ENCODE assay signal across 18 mouse cellular contexts in genomic region chr2:68975780-68976179, GRCm38 (mm10).
DNase-seq lines count a peak whose midpoint lies in the region; ATAC-seq and TF ChIP-seq lines count a peak whose summit lies in the region.
"Had no signal": no experiment of that assay in that cellular context is flagged by ENCODE, and none has a peak within 500 bp of the region (broad histone marks: within the 10 kb centered on the region; RNA-seq: fewer than 3 reads in every experiment).

No protein-coding gene starts in this region.

- no peak overlapping the region for H3K9ac ChIP-seq in limb, embryonic 11.5 days (ENCODE audit: low read length)
- H3K9ac ChIP-seq in limb, embryonic 12.5 days (replicated peaks): no peak overlapping the region
- no peak overlapping the region for H3K9ac ChIP-seq in liver, embryonic 14.5 days (replicated peaks)
- H3K9ac ChIP-seq in heart, adult 2 months (ENCODE audit: low read depth, low read length): no peak overlapping the region
- H3K9ac ChIP-seq: embryonic facial prominence, embryonic 13.5 days; forebrain, embryonic 12.5 days; heart, embryonic 15.5 days; hindbrain, embryonic 13.5 days had no signal

- WGBS in limb, embryonic 11.5 days: 63% methylated on average over 6 of the region's 6 CpGs
- WGBS in limb, embryonic 10.5 days: 85% methylated on average over 6 of the region's 6 CpGs
- WGBS in limb, embryonic 12.5 days: 50% methylated on average over 6 of the region's 6 CpGs
- WGBS in liver, embryonic 14.5 days (ENCODE audit: insufficient replicate concordance): 16% methylated on average over 6 of the region's 6 CpGs
- WGBS in heart, adult 2 months: 75% methylated on average over 6 of the region's 6 CpGs

- no peaks in the 10 kb centered on the region for H3K36me3 ChIP-seq in limb, embryonic 11.5 days (ENCODE audit: control insufficient read depth, insufficient read depth, low read length)
- no peaks in the 10 kb centered on the region for H3K36me3 ChIP-seq in limb, embryonic 10.5 days
- H3K36me3 ChIP-seq in limb, embryonic 12.5 days: no peaks in the 10 kb centered on the region
- H3K36me3 ChIP-seq in liver, embryonic 14.5 days (replicated peaks; ENCODE audit: control insufficient read depth, insufficient read depth, low read depth): no peaks in the 10 kb centered on the region
- no peaks in the 10 kb centered on the region for H3K36me3 ChIP-seq in heart, adult 2 months (ENCODE audit: control insufficient read depth, insufficient read depth, low read length)
- H3K36me3 ChIP-seq: embryonic facial prominence, embryonic 13.5 days; forebrain, embryonic 12.5 days; heart, embryonic 10.5 days; heart, embryonic 15.5 days; hindbrain, embryonic 13.5 days had no signal

- H3K4me2 ChIP-seq in limb, embryonic 11.5 days (ENCODE audit: low read depth, severe bottlenecking): no peak overlapping the region
- no peak overlapping the region for H3K4me2 ChIP-seq in limb, embryonic 12.5 days
- H3K4me2 ChIP-seq in liver, embryonic 14.5 days (ENCODE audit: low read depth): no peak overlapping the region
- H3K4me2 ChIP-seq: embryonic facial prominence, embryonic 13.5 days; forebrain, embryonic 12.5 days; heart, embryonic 15.5 days; hindbrain, embryonic 13.5 days had no signal

- no peaks in the 10 kb centered on the region for H3K9me3 ChIP-seq in limb, embryonic 11.5 days (ENCODE audit: control insufficient read depth, low read length)
- no peaks in the 10 kb centered on the region for H3K9me3 ChIP-seq in limb, embryonic 10.5 days (replicated peaks)
- no peaks in the 10 kb centered on the region for H3K9me3 ChIP-seq in limb, embryonic 12.5 days
- H3K9me3 ChIP-seq in liver, embryonic 14.5 days (ENCODE audit: control insufficient read depth, low read length): no peaks in the 10 kb centered on the region
- H3K9me3 ChIP-seq: embryonic facial prominence, embryonic 13.5 days; forebrain, embryonic 12.5 days; heart, embryonic 10.5 days; heart, embryonic 15.5 days; hindbrain, embryonic 13.5 days had no signal

- no peak for TF ChIP-seq CTCF in liver, embryonic 14.5 days (IDR thresholded peaks at IDR 0.05; ENCODE audit: low read depth)
- no peak for TF ChIP-seq CTCF in heart, adult 2 months (IDR thresholded peaks at IDR 0.05)

- TF ChIP-seq EP300 in liver, embryonic 14.5 days (IDR thresholded peaks at IDR 0.05; ENCODE audit: low read depth): 0 out of 2 replicates have a peak, but pooled peaks have one; percentile 28
- TF ChIP-seq EP300 in heart, adult 2 months (IDR thresholded peaks at IDR 0.05; ENCODE audit: insufficient read depth, low read depth, low read length): no peak

- peak; percentile 40; the same call in 1 of the 2 replicates for ATAC-seq in limb, embryonic 11.5 days (ENCODE audit: insufficient number of reproducible peaks, low FRiP score, low TSS enrichment, low read depth)
- ATAC-seq in limb, embryonic 12.5 days (ENCODE audit: insufficient number of reproducible peaks, insufficient read depth, low FRiP score, low TSS enrichment, low read depth): no peak
- ATAC-seq in liver, embryonic 14.5 days (ENCODE audit: insufficient read depth): no peak
- ATAC-seq: forebrain, embryonic 16.5 days had no signal

- DNase-seq in limb, embryonic 11.5 days (ENCODE audit: low spot score): no peak
- no peak for DNase-seq in limb, embryonic 10.5 days (ENCODE audit: low spot score)
- DNase-seq in 416B (ENCODE audit: low read depth): peak; percentile 93
- DNase-seq in liver, embryonic 14.5 days (ENCODE audit: low read depth in 3 of 3, low spot score in 3 of 3): no peak
- no peak for DNase-seq in adrenal gland, adult (ENCODE audit: inconsistent age in 2 of 2, low spot score in 1 of 2)
- DNase-seq in heart, adult 2 months: no peak
- DNase-seq in frontal cortex, adult 2 months (ENCODE audit: extremely low spot score in 1 of 2, low spot score in 1 of 2): no peak
- DNase-seq: adrenal gland, postnatal 10 days; gastrocnemius, postnatal 25 days; heart, adult 11 months; heart, postnatal 14 days had no signal

- no peak for TF ChIP-seq POLR2A in heart, adult 2 months (IDR thresholded peaks at IDR 0.05; ENCODE audit: insufficient read depth, low read depth, low read length)

- H3K27me3 ChIP-seq in limb, embryonic 11.5 days (ENCODE audit: control insufficient read depth, insufficient read depth, low read length): no peaks in the 10 kb centered on the region
- no peaks in the 10 kb centered on the region for H3K27me3 ChIP-seq in limb, embryonic 10.5 days (ENCODE audit: low read depth, poor library complexity, severe bottlenecking)
- H3K27me3 ChIP-seq in limb, embryonic 12.5 days: no peaks in the 10 kb centered on the region
- H3K27me3 ChIP-seq in liver, embryonic 14.5 days (ENCODE audit: control insufficient read depth, insufficient read depth, low read length): no peaks in the 10 kb centered on the region
- no peaks in the 10 kb centered on the region for H3K27me3 ChIP-seq in heart, adult 2 months (ENCODE audit: control insufficient read depth, insufficient read depth, low read length)
- H3K27me3 ChIP-seq: embryonic facial prominence, embryonic 13.5 days; forebrain, embryonic 12.5 days; heart, embryonic 15.5 days; hindbrain, embryonic 13.5 days had no signal

- H3K4me1 ChIP-seq in limb, embryonic 11.5 days (ENCODE audit: control insufficient read depth, insufficient read depth, low read length): peaks cover 16% of the 10 kb centered on the region
- peaks cover 50% of the 10 kb centered on the region for H3K4me1 ChIP-seq in limb, embryonic 10.5 days
- H3K4me1 ChIP-seq in limb, embryonic 12.5 days (replicated peaks): peaks cover 43% of the 10 kb centered on the region
- peaks cover 0 to 24% of the 10 kb centered on the region in 2 experiments; a peak in 2 of 4 replicates for H3K4me1 ChIP-seq in liver, embryonic 14.5 days (replicated peaks; ENCODE audit: control insufficient read depth in 2 of 2, insufficient read depth in 2 of 2, low read length in 1 of 2)
- no peaks in the 10 kb centered on the region for H3K4me1 ChIP-seq in heart, adult 2 months (ENCODE audit: control insufficient read depth, insufficient read depth, low read length)

- no peaks in the 10 kb centered on the region for H3K79me2 ChIP-seq in heart, adult 2 months (replicated peaks; ENCODE audit: control insufficient read depth, insufficient read depth, low read length)

- intact Hi-C loops in heart, adult 2 months (cut with DNase I): no loop called here

- H3K27ac ChIP-seq in limb, embryonic 11.5 days (replicated peaks; ENCODE audit: low read depth, low read length): 0 out of 2 replicates have a peak overlapping the region, but pooled peaks have one; percentile 2
- H3K27ac ChIP-seq in limb, embryonic 10.5 days: no peak overlapping the region; the same call in 1 of the 2 replicates
- peak overlapping the region; percentile 62 for H3K27ac ChIP-seq in limb, embryonic 12.5 days
- H3K27ac ChIP-seq in liver, embryonic 14.5 days: no peak overlapping the region
- H3K27ac ChIP-seq in heart, adult 2 months: no peak overlapping the region
- H3K27ac ChIP-seq: embryonic facial prominence, embryonic 13.5 days; forebrain, embryonic 12.5 days; heart, embryonic 10.5 days; heart, embryonic 15.5 days; hindbrain, embryonic 13.5 days had no signal

- no peak overlapping the region for H3K4me3 ChIP-seq in limb, embryonic 11.5 days (ENCODE audit: low read depth, low read length)
- no peak overlapping the region for H3K4me3 ChIP-seq in limb, embryonic 10.5 days
- no peak overlapping the region for H3K4me3 ChIP-seq in limb, embryonic 12.5 days (replicated peaks)
- no peak overlapping the region for H3K4me3 ChIP-seq in liver, embryonic 14.5 days (ENCODE audit: insufficient read depth in 1 of 2, low read depth in 2 of 2, low read length in 2 of 2)
- no peak overlapping the region for H3K4me3 ChIP-seq in heart, adult 2 months
- H3K4me3 ChIP-seq: embryonic facial prominence, embryonic 13.5 days; forebrain, embryonic 12.5 days; heart, embryonic 10.5 days; heart, embryonic 15.5 days; hindbrain, embryonic 13.5 days had no signal

Comparison
In these comparisons a context has a peak if more than half of its experiments do, and no peak if none do; other contexts are left out.
1. H3K27ac ChIP-seq: peak in limb, embryonic 11.5 days (single experiment) and limb, embryonic 12.5 days (single experiment); none in limb, embryonic 10.5 days (single experiment), liver, embryonic 14.5 days (single experiment) and heart, adult 2 months (single experiment).